Mouse (Mus musculus) liver, adult 2 months (tissue): Measurements from ENCODE around the gene Tbp.

Experiments
- CTCF ChIP-seq: fragments of 200-500 bp; IDR thresholded peaks from 2 replicates; pipeline ENCODE4 v1.5.1; 2011; ENCODE audit warnings: low read depth, low read length, control low read depth
- POLR2A ChIP-seq: fragments of 200-500 bp; IDR thresholded peaks from 2 replicates; pipeline ENCODE4 v1.6.1; 2011; ENCODE audit warnings: low read length, control low read depth; ENCODE audit not compliant: insufficient read depth; ENCODE audit errors: extremely low read depth

GRCm38 (mm10) chr17:15517776-15518175 is 18.1 kb downstream of the Tbp start:
- no peak for TF ChIP-seq POLR2A
- no peak for TF ChIP-seq CTCF
